In the genomic region with DNA sequence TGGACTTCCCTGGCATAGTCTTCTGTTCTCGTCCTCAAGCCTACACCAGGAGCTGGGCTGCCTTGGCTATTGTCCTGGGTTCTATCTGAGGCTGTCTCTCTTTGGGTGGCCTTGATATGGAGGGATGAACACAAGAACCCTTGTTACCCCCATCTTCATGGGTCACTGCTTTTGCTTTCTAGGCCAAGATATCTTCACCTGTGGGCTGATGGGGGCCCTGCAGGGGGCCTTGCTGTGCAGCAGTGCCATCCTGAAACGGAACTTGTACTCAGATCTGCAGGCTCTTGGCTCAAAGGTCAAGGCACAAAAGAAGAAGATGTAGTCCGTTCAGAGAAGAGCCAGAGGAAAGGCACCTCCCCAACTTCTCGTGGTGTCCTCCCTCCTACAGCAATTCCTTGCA, we compare ENCODE assay signal across 20 mouse cellular contexts.
"Had no signal": no experiment of that assay in that cellular context is flagged by ENCODE, and none has a peak within 500 bp of the region (broad histone marks: within the 10 kb centered on the region; RNA-seq: fewer than 3 reads in every experiment).

No protein-coding gene starts in this region.

- H3K27me3 ChIP-seq: limb, embryonic 12.5 days; limb, embryonic 15.5 days; midbrain, embryonic 12.5 days; midbrain, embryonic 15.5 days; neural tube, embryonic 12.5 days; neural tube, embryonic 15.5 days had no signal

- H3K4me1 ChIP-seq: limb, embryonic 12.5 days; limb, embryonic 15.5 days; midbrain, embryonic 12.5 days; midbrain, embryonic 15.5 days; neural tube, embryonic 12.5 days; neural tube, embryonic 15.5 days had no signal

- DNase-seq: left cerebral cortex, postnatal 4 days; liver, postnatal 0 days; lung, embryonic 14.5 days; right cerebral cortex, adult 18-20 months; right cerebral cortex, postnatal 14 days; right cerebral cortex, postnatal 4 days; thymus, adult 2 months; thymus, postnatal 14 days had no signal

- ATAC-seq: liver, postnatal 0 days; lung, postnatal 0 days; midbrain, embryonic 15.5 days had no signal

- H3K27ac ChIP-seq: kidney, postnatal 0 days; limb, embryonic 12.5 days; limb, embryonic 15.5 days; liver, embryonic 14.5 days; macrophage; midbrain, embryonic 12.5 days; midbrain, embryonic 15.5 days; neural tube, embryonic 12.5 days; neural tube, embryonic 15.5 days; stomach, postnatal 0 days had no signal

- H3K4me3 ChIP-seq: limb, embryonic 12.5 days; limb, embryonic 15.5 days; midbrain, embryonic 12.5 days; midbrain, embryonic 15.5 days; neural tube, embryonic 12.5 days; neural tube, embryonic 15.5 days had no signal

- H3K9me3 ChIP-seq: limb, embryonic 12.5 days; limb, embryonic 15.5 days; midbrain, embryonic 12.5 days; midbrain, embryonic 15.5 days; neural tube, embryonic 12.5 days; neural tube, embryonic 15.5 days had no signal

- H3K4me2 ChIP-seq: limb, embryonic 12.5 days; limb, embryonic 15.5 days; liver, embryonic 11.5 days; lung, embryonic 14.5 days; midbrain, embryonic 12.5 days; midbrain, embryonic 15.5 days; neural tube, embryonic 12.5 days; neural tube, embryonic 15.5 days had no signal

- H3K9ac ChIP-seq: limb, embryonic 12.5 days; limb, embryonic 15.5 days; liver, embryonic 14.5 days; liver, postnatal 0 days; lung, embryonic 14.5 days; midbrain, embryonic 12.5 days; midbrain, embryonic 15.5 days; neural tube, embryonic 12.5 days; neural tube, embryonic 15.5 days had no signal
